Mouse (Mus musculus) stomach, postnatal 0 days (tissue): Measurements from ENCODE around the gene Fbrsl1. TPM values are rescaled to one million over a fixed set of nuclear protein-coding genes. Genes with fewer than 3 reads are reported as not detected.

Experiments
- ATAC-seq: fragments of 200-750 bp; cut with Nextera tagmentation; 2 replicates; pipeline ENCODE4 v1.8.0; 2017; ENCODE audit not compliant: low FRiP score, low TSS enrichment
- DNase-seq: peaks from one replicate; pipeline ENCODE4 v3.0.0-alpha.2; 2016; ENCODE audit warnings: low spot score
- H3K27ac ChIP-seq: fragments of 300-500 bp; sonication (generic); replicated peaks from 2 replicates; pipeline ENCODE4 v1.5.1; 2014; ENCODE audit warnings: mild to moderate bottlenecking, control low read depth
- H3K27me3 ChIP-seq: fragments of 300-500 bp; sonication (generic); 2 replicates; pipeline ENCODE4 v1.6.1; 2014; ENCODE audit warnings: low read length; ENCODE audit not compliant: control insufficient read depth, insufficient read depth
- H3K36me3 ChIP-seq: fragments of 300-500 bp; sonication (generic); 2 replicates; pipeline ENCODE4 v1.6.1; 2014; ENCODE audit warnings: low read length, mixed read lengths; ENCODE audit not compliant: control insufficient read depth, insufficient read depth
- H3K4me1 ChIP-seq: fragments of 300-500 bp; sonication (generic); replicated peaks from 2 replicates; pipeline ENCODE4 v1.6.1; 2014; ENCODE audit warnings: antibody characterized with exemption; ENCODE audit not compliant: control insufficient read depth, insufficient read depth
- H3K4me2 ChIP-seq: fragments of 300-500 bp; sonication (generic); replicated peaks from 2 replicates; pipeline ENCODE4 v1.6.1; 2014; ENCODE audit warnings: low read depth, mild to moderate bottlenecking, control low read depth, moderate library complexity
- H3K4me3 ChIP-seq: fragments of 300-500 bp; sonication (generic); 2 replicates; pipeline ENCODE4 v1.5.1; 2014; ENCODE audit warnings: low read depth, low read length, control low read depth
- H3K9ac ChIP-seq: fragments of 300-500 bp; sonication (generic); 2 replicates; pipeline ENCODE4 v1.6.1; 2014; ENCODE audit warnings: mild to moderate bottlenecking, low read length, control low read depth, mixed read lengths
- H3K9me3 ChIP-seq: fragments of 300-500 bp; sonication (generic); 2 replicates; pipeline ENCODE4 v1.6.1; 2016; ENCODE audit warnings: low read length; ENCODE audit not compliant: control insufficient read depth
- CTCF ChIP-seq: IDR thresholded peaks from 2 replicates; pipeline ENCODE4 v1.5.1; 2016; ENCODE audit warnings: antibody characterized with exemption, low read depth, mild to moderate bottlenecking, moderate library complexity
- EP300 ChIP-seq: optimal IDR thresholded peaks from 2 replicates; pipeline ENCODE3; 2016; ENCODE audit warnings: antibody characterized with exemption
- WGBS: fragments of 180-500 bp; shearing (Covaris S2); extraction: QIAGEN DNeasy Blood & Tissue Kit; methylation state at CpG from one replicate; pipeline ENCODE4 v1.1.7; 2014; 5-methylcytosine and 5-hydroxymethylcytosine counted together
- polyA plus RNA-seq: library from polyadenylated mRNA; unstranded; fragments of >200 nt; fragmentation: Nextera tagmentation; extraction: Ambion mirVana; gene quantifications from 2 replicates; pipeline ENCODE4 v1.2.1, GENCODE M21; 2015

Fbrsl1 gene
- polyA plus RNA-seq, 1 experiment from 2014 or later, result 6.2 TPM

GRCm38 (mm10) chr5:110379823-110380222 lies 68.5 kb downstream of the Fbrsl1 start:
- no peaks in the 10 kb centered on the region for H3K9me3 ChIP-seq
- H3K27ac ChIP-seq, result no peak overlapping the region
- H3K4me1 ChIP-seq, result no peaks in the 10 kb centered on the region
- no peak overlapping the region for H3K4me2 ChIP-seq
- 76% methylated on average over 4 of the region's 4 CpGs for WGBS
- no peak overlapping the region for H3K4me3 ChIP-seq
- TF ChIP-seq CTCF, result no peak
- TF ChIP-seq EP300, result no peak
- no peaks in the 10 kb centered on the region for H3K27me3 ChIP-seq
- no peak for ATAC-seq
- no peak for DNase-seq
- H3K36me3 ChIP-seq, result peaks cover 7% of the 10 kb centered on the region; the same call in 1 of the 2 replicates
- no peak overlapping the region for H3K9ac ChIP-seq

DNA sequence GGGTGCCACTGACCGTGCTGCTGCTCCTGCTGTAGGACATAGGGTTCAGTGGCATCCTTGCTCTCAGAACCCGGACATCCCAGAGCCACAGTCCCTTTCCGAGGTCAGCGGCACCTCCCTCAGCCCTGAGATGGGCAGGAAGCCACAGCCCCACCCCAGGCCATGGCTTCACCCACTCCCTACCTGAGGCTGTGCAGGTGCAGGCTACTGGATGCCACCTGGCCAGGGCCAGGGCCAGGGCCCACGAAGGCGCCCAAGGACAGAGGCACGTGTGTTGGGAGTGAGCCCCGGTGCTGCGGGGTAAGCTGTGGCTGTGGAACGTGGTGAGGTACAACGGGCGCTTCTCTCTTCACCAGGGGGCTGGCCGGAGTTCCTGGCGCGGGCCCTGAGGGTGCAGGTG lies 69.2 kb downstream of the Fbrsl1 start:
- H3K4me1 ChIP-seq, result no peaks in the 10 kb centered on the region
- H3K4me3 ChIP-seq, result no peak overlapping the region
- no peak overlapping the region for H3K27ac ChIP-seq
- no peak overlapping the region for H3K9ac ChIP-seq
- no peaks in the 10 kb centered on the region for H3K27me3 ChIP-seq
- H3K9me3 ChIP-seq, result no peaks in the 10 kb centered on the region
- no peak for DNase-seq
- no peak for ATAC-seq
- H3K4me2 ChIP-seq, result no peak overlapping the region
- 94% methylated on average over 15 of the region's 15 CpGs for WGBS
- no peak for TF ChIP-seq EP300
- no peak for TF ChIP-seq CTCF
- H3K36me3 ChIP-seq, result peaks cover 7% of the 10 kb centered on the region; the same call in 1 of the 2 replicates

- 51% methylated on average over 17 of the region's 20 CpGs for WGBS
- no peak overlapping the region for H3K4me3 ChIP-seq
- H3K4me1 ChIP-seq, result no peaks in the 10 kb centered on the region
- no peak for ATAC-seq
- no peak overlapping the region for H3K9ac ChIP-seq
- no peaks in the 10 kb centered on the region for H3K9me3 ChIP-seq
- peaks cover 7% of the 10 kb centered on the region; the same call in 1 of the 2 replicates for H3K36me3 ChIP-seq
- no peak for DNase-seq
- H3K27me3 ChIP-seq, result no peaks in the 10 kb centered on the region
- H3K4me2 ChIP-seq, result no peak overlapping the region
- TF ChIP-seq EP300 (no peak), CTCF (no peak)
- no peak overlapping the region for H3K27ac ChIP-seq
Measured at GRCm38 (mm10) chr5:110378181-110378583, 70.1 kb downstream of the Fbrsl1 start.

DNA sequence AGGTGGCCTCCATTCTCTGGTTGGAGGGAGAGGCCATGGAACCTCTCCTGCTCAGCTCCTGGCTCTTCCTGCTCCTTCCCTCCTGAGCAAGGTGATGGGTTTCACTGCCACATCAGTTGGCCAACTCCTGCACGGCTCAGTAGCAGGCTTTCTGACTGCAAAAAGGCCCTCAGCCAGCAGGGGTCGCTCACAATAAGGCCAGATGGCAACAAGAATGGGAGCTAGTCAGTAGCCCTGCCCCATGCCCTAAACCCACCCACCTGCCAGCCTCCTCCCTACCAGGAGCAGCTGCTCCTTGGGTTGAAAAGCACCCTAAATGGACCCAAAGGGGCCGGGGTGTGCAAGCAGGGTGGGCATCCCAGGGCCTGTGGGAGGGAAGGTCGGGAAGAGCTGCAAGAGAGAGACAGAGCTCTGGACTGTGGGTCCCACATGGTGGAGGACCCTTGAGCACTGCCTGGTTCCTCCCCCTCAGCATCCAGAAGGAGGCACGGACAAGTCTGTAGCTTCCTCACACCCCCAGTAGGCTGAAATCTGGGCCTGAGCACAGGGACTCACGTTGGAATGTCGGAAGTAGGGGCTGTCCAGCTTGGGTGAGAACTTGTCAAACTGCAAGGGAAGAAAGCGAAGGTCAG lies 71.4 kb downstream of the Fbrsl1 start:
- Histone ChIP-seq H3K4me3 (no peak overlapping the region), H3K27me3 (no peaks in the 10 kb centered on the region), H3K36me3 (peaks cover 7% of the 10 kb centered on the region; the same call in 1 of the 2 replicates), H3K4me1 (no peaks in the 10 kb centered on the region), H3K4me2 (no peak overlapping the region), H3K9ac (no peak overlapping the region), H3K27ac (no peak overlapping the region), H3K9me3 (no peaks in the 10 kb centered on the region)
- peak; percentile 75 for DNase-seq
- 70% methylated on average over 8 of the region's 8 CpGs for WGBS
- ATAC-seq, result 0 out of 2 replicates have a peak, but pooled peaks have one; percentile 27
- TF ChIP-seq CTCF (peak; percentile 81), EP300 (no peak)

- Histone ChIP-seq H3K4me3 (peak overlapping the region; percentile 50; the same call in 1 of the 2 replicates), H3K27me3 (no peaks in the 10 kb centered on the region), H3K27ac (peak overlapping the region; percentile 40; the same call in 1 of the 2 replicates), H3K9ac (peak overlapping the region; percentile 66; the same call in 1 of the 2 replicates), H3K4me2 (peak overlapping the region; percentile 88), H3K9me3 (no peaks in the 10 kb centered on the region), H3K36me3 (peaks cover 4% of the 10 kb centered on the region; the same call in 1 of the 2 replicates), H3K4me1 (no peaks in the 10 kb centered on the region)
- WGBS, result 54% methylated on average over 11 of the region's 11 CpGs
- TF ChIP-seq EP300, result no peak
- TF ChIP-seq CTCF, result peak; percentile 20; the same call in 1 of the 2 replicates
- ATAC-seq, result peak; percentile 10; the same call in 1 of the 2 replicates
- no peak for DNase-seq
Measured at GRCm38 (mm10) chr5:110363822-110364545, 84.3 kb downstream of the Fbrsl1 start.
